In genomic region chr7:127244658-127245510, GRCm38 (mm10) we compare ENCODE assay signal across 8 mouse cellular contexts. TPM values are rescaled to one million over a fixed set of nuclear protein-coding genes. Genes with fewer than 3 reads are reported as not detected.
A peak's percentile ranks its signal among the peaks of the same experiment; 100 is the strongest.
DNase-seq lines count a peak whose midpoint lies in the region; ATAC-seq and TF ChIP-seq lines count a peak whose summit lies in the region.

No protein-coding gene starts in this region.

- DNase-seq in embryo, embryonic 11 days, result peak; percentile 17
- no peak for DNase-seq in embryo, embryonic 10.5 days (ENCODE audit: low spot score)
- DNase-seq in testis, postnatal 10 days (ENCODE audit: low spot score), result no peak
- peak; percentile 62 for DNase-seq in intestine, embryonic 14.5 days (ENCODE audit: low spot score)
- DNase-seq in adrenal gland, adult (ENCODE audit: inconsistent age in 2 of 2, low spot score in 1 of 2), result no peak
- DNase-seq in urinary bladder, postnatal 14 days (ENCODE audit: low spot score), result no peak

- ATAC-seq in intestine, embryonic 14.5 days (replicated peaks; ENCODE audit: low FRiP score, low TSS enrichment, low read depth), result peak; percentile 80
- peak; percentile 20; the same call in 1 of the 2 replicates for ATAC-seq in megakaryocyte-erythroid progenitor cell, adult 5-6 weeks (replicated peaks; ENCODE audit: low FRiP score, low TSS enrichment, poor library complexity, severe bottlenecking)

- no peaks in the 10 kb centered on the region; the same call in 1 of the 2 replicates for H3K36me3 ChIP-seq in testis, adult 2 months (ENCODE audit: control insufficient read depth, insufficient read depth, low read length)
- peaks cover 17% of the 10 kb centered on the region for H3K36me3 ChIP-seq in intestine, embryonic 14.5 days (ENCODE audit: control insufficient read depth, insufficient read depth, low read length)

- peaks cover 11% of the 10 kb centered on the region for H3K4me1 ChIP-seq in testis, adult 2 months (ENCODE audit: control insufficient read depth, insufficient read depth, low read length)
- peaks cover 20% of the 10 kb centered on the region for H3K4me1 ChIP-seq in intestine, embryonic 14.5 days (replicated peaks; ENCODE audit: control insufficient read depth, insufficient read depth, low read length)

- H3K4me3 ChIP-seq in testis, adult 2 months (ENCODE audit: control insufficient read depth, low read depth, low read length), result peak overlapping the region; percentile 81
- peak overlapping the region; percentile 94 for H3K4me3 ChIP-seq in intestine, embryonic 14.5 days (ENCODE audit: low read depth, low read length)

- WGBS in intestine, embryonic 14.5 days, result 8% methylated on average over 33 of the region's 33 CpGs

- peak overlapping the region; percentile 76 for H3K4me2 ChIP-seq in intestine, embryonic 14.5 days (ENCODE audit: low read length)

- no peak for TF ChIP-seq CTCF in testis, adult 2 months (IDR thresholded peaks at IDR 0.05; ENCODE audit: control insufficient read depth, insufficient read depth, insufficient replicate concordance, low read depth, low read length)

- H3K9ac ChIP-seq in intestine, embryonic 14.5 days (ENCODE audit: low read length), result peak overlapping the region; percentile 91

- H3K27ac ChIP-seq in testis, adult 2 months (ENCODE audit: control insufficient read depth, insufficient read depth, low read depth, low read length), result peak overlapping the region; percentile 90
- H3K27ac ChIP-seq in intestine, embryonic 14.5 days (ENCODE audit: low read depth), result peak overlapping the region; percentile 91

- H3K9me3 ChIP-seq in intestine, embryonic 14.5 days (ENCODE audit: control insufficient read depth, low read length), result 0 out of 2 replicates have a peak, but pooled peaks cover 2% of the 10 kb centered on the region

- H3K27me3 ChIP-seq in testis, adult 2 months (ENCODE audit: control insufficient read depth, insufficient read depth, low read length), result no peaks in the 10 kb centered on the region
- H3K27me3 ChIP-seq in intestine, embryonic 14.5 days (replicated peaks; ENCODE audit: control insufficient read depth, insufficient read depth, low read length), result no peaks in the 10 kb centered on the region

- no peak for TF ChIP-seq POLR2A in testis, adult 2 months (IDR thresholded peaks at IDR 0.05; ENCODE audit: control insufficient read depth, low read depth, low read length)

RNA-seq across cellular contexts. Expression of gene Zfp771, which starts 0.8 kb away (rescaled TPM):
- 41.0 and 48.4 TPM in 2 replicates for polyA plus RNA-seq in testis, adult 2 months (2012; rRNA removed)
- 47.6 and 52.2 TPM in 2 replicates for polyA plus RNA-seq in intestine, embryonic 14.5 days (2014; fragmentation: Nextera tagmentation; extraction: Ambion mirVana)
- 15.1 and 16.6 TPM in 2 replicates for total RNA-seq in megakaryocyte-erythroid progenitor cell, adult 5-6 weeks (2014; fragmentation: Nextera tagmentation)
- 13.6 and 14.1 TPM in 2 replicates for total RNA-seq in megakaryocyte-erythroid progenitor cell, adult 5-6 weeks (2017)

RNA-seq across cellular contexts. Expression of gene Sept1, which starts 12.0 kb away (rescaled TPM):
- 2.8 and 3.2 TPM in 2 replicates for polyA plus RNA-seq in testis, adult 2 months (2012; rRNA removed)
- 12.9 and 14.4 TPM in 2 replicates for polyA plus RNA-seq in intestine, embryonic 14.5 days (2014; fragmentation: Nextera tagmentation; extraction: Ambion mirVana)
- 41.3 and 47.7 TPM in 2 replicates for total RNA-seq in megakaryocyte-erythroid progenitor cell, adult 5-6 weeks (2014; fragmentation: Nextera tagmentation)
- total RNA-seq in megakaryocyte-erythroid progenitor cell, adult 5-6 weeks (2017), result 24.8 and 25.5 TPM in 2 replicates

RNA-seq across cellular contexts. Expression of gene Zfp553, which starts 12.0 kb away (rescaled TPM):
- polyA plus RNA-seq in testis, adult 2 months (2012; rRNA removed), result 3.4 and 3.7 TPM in 2 replicates
- polyA plus RNA-seq in intestine, embryonic 14.5 days (2014; fragmentation: Nextera tagmentation; extraction: Ambion mirVana), result 16.8 and 18.5 TPM in 2 replicates
- 17.0 and 18.3 TPM in 2 replicates for total RNA-seq in megakaryocyte-erythroid progenitor cell, adult 5-6 weeks (2014; fragmentation: Nextera tagmentation)
- 22.7 and 31.7 TPM in 2 replicates for total RNA-seq in megakaryocyte-erythroid progenitor cell, adult 5-6 weeks (2017)

RNA-seq across cellular contexts. Expression of gene Dctpp1, which starts 15.6 kb away (rescaled TPM):
- polyA plus RNA-seq in testis, adult 2 months (2012; rRNA removed), result 22.2 and 23.7 TPM in 2 replicates
- polyA plus RNA-seq in intestine, embryonic 14.5 days (2014; fragmentation: Nextera tagmentation; extraction: Ambion mirVana), result 280 and 305 TPM in 2 replicates
- 61.0 and 138 TPM in 2 replicates for total RNA-seq in megakaryocyte-erythroid progenitor cell, adult 5-6 weeks (2014; fragmentation: Nextera tagmentation)
- 44.5 and 48.2 TPM in 2 replicates for total RNA-seq in megakaryocyte-erythroid progenitor cell, adult 5-6 weeks (2017)

RNA-seq across cellular contexts. Expression of gene Sephs2, which starts 29.0 kb away (rescaled TPM):
- polyA plus RNA-seq in testis, adult 2 months (2012; rRNA removed), result 79.1 and 84.0 TPM in 2 replicates
- 153 and 183 TPM in 2 replicates for polyA plus RNA-seq in intestine, embryonic 14.5 days (2014; fragmentation: Nextera tagmentation; extraction: Ambion mirVana)
- 61.7 and 74.2 TPM in 2 replicates for total RNA-seq in megakaryocyte-erythroid progenitor cell, adult 5-6 weeks (2014; fragmentation: Nextera tagmentation)
- total RNA-seq in megakaryocyte-erythroid progenitor cell, adult 5-6 weeks (2017), result 115 and 130 TPM in 2 replicates

Comparison
In these comparisons a context has a peak if more than half of its experiments do, and no peak if none do; other contexts are left out.
1. DNase-seq: peak in embryo, embryonic 11 days (single experiment) and intestine, embryonic 14.5 days (single experiment); none in embryo, embryonic 10.5 days (single experiment), testis, postnatal 10 days (single experiment), adrenal gland, adult (0 of 2) and urinary bladder, postnatal 14 days (single experiment).